Comparison of ENCODE assay signal across 8 mouse cellular contexts in genomic region chr5:31047848-31048762, GRCm38 (mm10). TPM values are rescaled to one million over a fixed set of nuclear protein-coding genes. Genes with fewer than 3 reads are reported as not detected.
DNase-seq lines count a peak whose midpoint lies in the region; ATAC-seq lines count a peak whose summit lies in the region.

Atraid (plus strand) TSS chr5:31048312.

- under 1% methylated on average over 73 of the region's 73 CpGs for WGBS in hindbrain, embryonic 15.5 days

- peak within 1 kb of the TSS; percentile 94 for H3K9ac ChIP-seq in hindbrain, embryonic 15.5 days

- no peaks in the 10 kb centered on the region for H3K27me3 ChIP-seq in hindbrain, embryonic 15.5 days

- peak within 1 kb of the TSS; percentile 91 for H3K4me3 ChIP-seq in hindbrain, embryonic 15.5 days

- ATAC-seq in hindbrain, embryonic 15.5 days (ENCODE audit: low FRiP score, low read depth): peak; percentile 98

- H3K4me1 ChIP-seq in hindbrain, embryonic 15.5 days (replicated peaks): peaks cover 14% of the 10 kb centered on the region

- peak within 1 kb of the TSS; percentile 78 for H3K4me2 ChIP-seq in hindbrain, embryonic 15.5 days

- peak within 1 kb of the TSS; percentile 98 for H3K27ac ChIP-seq in hindbrain, embryonic 15.5 days (replicated peaks)

- no peaks in the 10 kb centered on the region; the same call in 1 of the 2 replicates for H3K36me3 ChIP-seq in hindbrain, embryonic 15.5 days

- peak; percentile 98 for DNase-seq in T-cell, adult 2 months (ENCODE audit: low spot score)
- DNase-seq in cerebellum, postnatal 36 days: peak; percentile 99
- DNase-seq in frontal cortex, postnatal 36 days (ENCODE audit: low spot score in 2 of 2): peak; percentile 97 to 99
- DNase-seq in left cerebral cortex, adult 11 months (ENCODE audit: low spot score): peak; percentile 97
- peak; percentile 99 for DNase-seq in lung, postnatal 4 days
- DNase-seq in retina, postnatal 7 days (ENCODE audit: low read depth, low spot score): peak; percentile 95
- peak; percentile 99 for DNase-seq in urinary bladder, adult 2 months (ENCODE audit: low spot score)

- no peaks in the 10 kb centered on the region for H3K9me3 ChIP-seq in hindbrain, embryonic 15.5 days

RNA-seq across cellular contexts. Expression of gene Atraid, which starts in this region (rescaled TPM):
- 161 and 176 TPM in 2 replicates for polyA plus RNA-seq in hindbrain, embryonic 15.5 days (2015; fragmentation: Nextera tagmentation; extraction: Ambion mirVana)
- 162 and 174 TPM in 2 replicates for polyA plus RNA-seq in urinary bladder, adult 2 months (2012; rRNA removed)

Comparison
In these comparisons a context has a peak if more than half of its experiments do, and no peak if none do; other contexts are left out.
1. Peak in every context shown above with its lines: DNase-seq, ATAC-seq, H3K4me3 ChIP-seq and H3K27ac ChIP-seq.